Mouse (Mus musculus) forebrain, postnatal 0 days (tissue): ENCODE data around the gene Copz1. TPM values are rescaled to one million over a fixed set of nuclear protein-coding genes. Genes with fewer than 3 reads are reported as not detected.
"Not testable (repeated sequence)": the region's sequence is repeated elsewhere in the genome, so short reads cannot be mapped to it uniquely, and the experiment has no call there.

ENCODE experiments used
- ATAC-seq: fragments of 200-750 bp; cut with Nextera tagmentation; 2 replicates; pipeline ENCODE4 v1.8.0; 2017; ENCODE audit warnings: mild to moderate bottlenecking, moderate library complexity
- DNase-seq: peaks from one replicate; pipeline ENCODE4 v3.0.0-alpha.2; 2015
- H3K27ac ChIP-seq: fragments of 300-500 bp; sonication (generic); 2 replicates; pipeline ENCODE4 v1.5.1; 2014; ENCODE audit warnings: low read depth, mild to moderate bottlenecking, antibody characterized with exemption, low read length, moderate library complexity, mixed read lengths
- H3K27me3 ChIP-seq: fragments of 300-500 bp; sonication (generic); 2 replicates; pipeline ENCODE4 v1.6.1; 2014; ENCODE audit warnings: mild to moderate bottlenecking, low read length, mixed read lengths; ENCODE audit not compliant: insufficient read depth
- H3K36me3 ChIP-seq: fragments of 300-500 bp; sonication (generic); 2 replicates; pipeline ENCODE4 v1.6.1; 2014; ENCODE audit warnings: mild to moderate bottlenecking, moderate library complexity; ENCODE audit not compliant: insufficient read depth
- H3K4me1 ChIP-seq: fragments of 300-500 bp; sonication (generic); 2 replicates; pipeline ENCODE4 v1.6.1; 2014; ENCODE audit warnings: antibody characterized with exemption; ENCODE audit not compliant: insufficient read depth
- H3K4me2 ChIP-seq: fragments of 300-500 bp; sonication (generic); 2 replicates; pipeline ENCODE4 v1.6.1; 2014; ENCODE audit warnings: low read depth, mild to moderate bottlenecking, moderate library complexity
- H3K4me3 ChIP-seq: fragments of 300-500 bp; sonication (generic); 2 replicates; pipeline ENCODE4 v1.5.1; 2014; ENCODE audit warnings: low read depth, low read length, mixed read lengths
- H3K9ac ChIP-seq: fragments of 300-500 bp; sonication (generic); 2 replicates; pipeline ENCODE4 v1.6.1; 2014; ENCODE audit warnings: mild to moderate bottlenecking
- H3K9me3 ChIP-seq: fragments of 300-500 bp; sonication (generic); 2 replicates; pipeline ENCODE4 v1.6.1; 2016; ENCODE audit warnings: low read length
- CTCF ChIP-seq: sonication (generic); IDR thresholded peaks from 2 replicates; pipeline ENCODE4 v1.5.1; 2016; ENCODE audit warnings: antibody characterized with exemption, control low read depth, low read depth
- WGBS: fragments of 180-500 bp; shearing (Covaris S2); extraction: QIAGEN DNeasy Blood & Tissue Kit; methylation state at CpG from one replicate; pipeline ENCODE4 v1.1.7; 2014; 5-methylcytosine and 5-hydroxymethylcytosine counted together
- polyA plus RNA-seq: library from polyadenylated mRNA; unstranded; fragments of >200 nt; fragmentation: Nextera tagmentation; extraction: Ambion mirVana; gene quantifications from 2 replicates; pipeline ENCODE4 v1.2.1, GENCODE M21; 2015
- total RNA-seq: library from RNA; depleted of rRNA; stranded (reverse); fragments of >200 nt; gene quantifications from 2 replicates; pipeline ENCODE4 v1.2.3, GENCODE M21; 2014

The Copz1 gene
- total and polyA plus RNA-seq, 2 experiments from 2014 or later: 147 to 209 TPM

- DNase-seq (peak; percentile 95), ATAC-seq (peak; percentile 83)
- WGBS: 3% methylated on average over 26 of the region's 26 CpGs
- Histone ChIP-seq H3K4me2 (peak overlapping the region; percentile 61), H3K27ac (peak overlapping the region; percentile 93), H3K27me3 (no peaks in the 10 kb centered on the region), H3K9ac (peak overlapping the region; percentile 63), H3K4me1 (peaks cover 23% of the 10 kb centered on the region), H3K9me3 (no peaks in the 10 kb centered on the region), H3K4me3 (peak overlapping the region; percentile 47), H3K36me3 (peaks cover 28% of the 10 kb centered on the region)
- TF ChIP-seq CTCF: no peak
Observed at GRCm38 (mm10) chr15:103239130-103239684, 33.3 kb upstream of the Copz1 start.

DNA sequence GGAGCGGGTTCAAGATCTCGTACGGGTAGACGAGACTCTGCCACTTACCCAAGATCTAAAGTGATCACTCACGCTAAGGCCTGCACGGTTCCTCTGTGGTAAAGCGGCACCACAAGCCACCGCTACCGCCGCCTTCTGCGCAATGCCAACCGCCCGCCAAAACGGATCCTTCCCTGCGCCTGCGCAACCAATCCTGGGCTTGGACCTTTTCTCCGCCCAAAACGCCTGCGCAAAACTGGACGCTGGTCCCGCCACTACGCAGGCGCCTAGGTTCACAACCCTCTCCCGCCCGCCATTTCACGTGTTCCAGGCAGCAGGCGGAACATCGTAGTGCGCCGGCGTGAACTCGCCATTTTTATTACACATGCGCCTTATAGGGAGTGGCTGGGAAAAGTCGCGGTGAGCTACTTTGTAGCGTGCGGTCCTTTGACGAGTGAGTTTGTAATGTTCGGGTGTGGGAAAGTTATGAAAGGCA lies 32.8 kb upstream of the Copz1 start, which contains the start of gene Cbx5:
Gene Cbx5 (minus strand): TSS at position 132 of the 475 bp plus-strand sequence.
- DNase-seq (peak; percentile 99), ATAC-seq (peak; percentile 90)
- Histone ChIP-seq H3K27me3 (no peaks in the 10 kb centered on the region), H3K9ac (peak within 1 kb of the TSS; percentile 63), H3K4me1 (peaks cover 23% of the 10 kb centered on the region), H3K27ac (peak within 1 kb of the TSS; percentile 93), H3K4me2 (peak within 1 kb of the TSS; percentile 67), H3K36me3 (peaks cover 28% of the 10 kb centered on the region), H3K4me3 (peak within 1 kb of the TSS; percentile 47), H3K9me3 (no peaks in the 10 kb centered on the region)
- under 1% methylated on average over 39 of the region's 39 CpGs for WGBS
- no peak for TF ChIP-seq CTCF

DNA sequence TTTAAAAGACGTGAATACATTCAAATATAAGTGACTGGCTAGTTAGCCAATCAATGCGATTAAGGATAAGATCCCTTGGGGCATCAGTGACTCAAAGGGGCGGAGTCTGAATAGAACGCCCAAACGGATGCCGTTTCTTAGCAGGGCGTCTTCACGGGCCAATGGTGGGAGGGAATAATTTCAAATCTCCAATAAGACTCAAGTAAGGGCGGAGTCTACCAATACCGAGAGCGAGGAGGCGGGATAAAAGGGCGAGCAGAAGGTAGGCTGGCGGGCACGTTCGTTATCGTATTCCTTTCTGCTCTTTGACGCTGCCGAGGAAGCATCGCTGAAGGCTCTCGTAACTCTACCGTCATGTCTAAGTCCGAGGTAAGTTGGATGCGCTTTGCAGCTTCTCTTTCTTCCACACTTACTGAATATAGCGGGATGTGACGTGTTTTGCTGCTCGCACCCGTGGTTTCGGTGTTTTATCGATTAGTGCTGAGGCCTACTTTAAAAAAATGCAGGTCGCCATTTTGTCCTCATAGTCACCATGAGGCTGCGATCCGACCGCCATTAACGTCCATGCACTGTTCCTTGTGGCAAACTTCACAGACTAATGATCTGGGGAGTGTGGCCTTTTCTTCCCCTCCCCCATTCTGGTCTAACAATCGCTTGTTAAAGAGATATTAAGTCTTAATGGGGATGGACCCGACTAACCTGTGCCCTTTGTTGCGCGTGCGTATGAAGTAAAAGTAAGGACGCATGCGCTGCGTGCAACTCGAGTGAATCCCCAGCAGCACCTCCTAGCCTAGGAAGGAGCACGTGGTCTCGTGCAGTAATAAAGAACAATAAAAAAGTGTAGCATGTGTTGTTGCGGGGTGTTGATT lies 32.1 kb upstream of the Copz1 start, which contains the start of gene Hnrnpa1:
Gene Hnrnpa1 (plus strand): TSS at position 273 of the 869 bp plus-strand sequence.
- under 1% methylated on average over 47 of the region's 47 CpGs for WGBS
- peaks cover 30% of the 10 kb centered on the region for H3K36me3 ChIP-seq
- ATAC-seq (peak; percentile 92), DNase-seq (peak; percentile 98)
- H3K4me2 ChIP-seq: peak within 1 kb of the TSS; percentile 67
- H3K4me3 ChIP-seq: peak within 1 kb of the TSS; percentile 47
- no peak for TF ChIP-seq CTCF
- peak within 1 kb of the TSS; percentile 93 for H3K27ac ChIP-seq
- no peaks in the 10 kb centered on the region for H3K27me3 ChIP-seq
- H3K9ac ChIP-seq: peak within 1 kb of the TSS; percentile 63
- no peaks in the 10 kb centered on the region for H3K9me3 ChIP-seq
- peaks cover 23% of the 10 kb centered on the region for H3K4me1 ChIP-seq

DNA sequence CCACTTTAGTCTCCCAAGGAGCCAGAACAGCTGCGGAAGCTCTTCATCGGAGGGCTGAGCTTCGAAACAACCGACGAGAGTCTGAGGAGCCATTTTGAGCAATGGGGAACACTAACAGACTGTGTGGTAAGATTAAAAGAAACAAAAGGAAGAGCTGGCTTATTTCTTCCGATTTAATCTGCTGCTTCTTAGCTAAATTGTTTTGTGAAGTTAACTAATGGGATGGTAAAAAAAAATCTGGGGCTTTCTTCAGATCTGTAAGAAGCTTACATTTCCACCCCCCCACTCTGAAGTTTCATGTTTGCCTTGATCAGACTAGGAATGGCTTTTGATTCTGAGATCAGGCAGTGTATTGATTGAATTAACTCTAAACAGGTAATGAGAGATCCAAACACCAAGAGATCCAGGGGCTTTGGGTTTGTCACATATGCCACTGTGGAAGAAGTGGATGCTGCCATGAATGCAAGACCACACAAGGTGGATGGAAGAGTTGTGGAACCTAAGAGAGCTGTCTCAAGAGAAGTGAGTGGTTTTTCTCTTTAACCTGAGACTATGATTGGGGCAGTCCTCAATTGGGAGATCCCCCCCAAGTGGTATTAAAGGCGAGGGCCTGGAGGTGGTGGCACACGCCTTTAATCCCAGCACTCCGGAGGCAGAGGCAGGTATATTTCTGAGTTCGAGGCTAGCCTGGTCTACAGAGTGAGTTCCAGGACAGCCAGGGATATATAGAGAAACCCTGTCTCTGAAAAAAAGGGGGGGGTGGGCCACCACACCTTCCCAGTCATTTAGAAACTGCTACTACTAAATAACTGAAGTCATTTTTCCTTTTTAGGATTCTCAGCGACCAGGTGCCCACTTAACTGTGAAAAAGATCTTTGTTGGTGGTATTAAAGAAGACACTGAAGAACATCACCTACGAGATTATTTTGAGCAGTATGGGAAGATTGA lies 31.2 kb upstream of the Copz1 start:
- Histone ChIP-seq H3K36me3 (peaks cover 36% of the 10 kb centered on the region), H3K9ac (peak overlapping the region; percentile 63), H3K4me2 (peak overlapping the region; percentile 67), H3K4me3 (peak overlapping the region; percentile 47), H3K4me1 (peaks cover 23% of the 10 kb centered on the region), H3K27ac (peak overlapping the region; percentile 93)
- not testable (repeated sequence) for ATAC-seq, DNase-seq, H3K9me3 ChIP-seq, H3K27me3 ChIP-seq
- 7% methylated on average over 11 of the region's 12 CpGs for WGBS

DNA sequence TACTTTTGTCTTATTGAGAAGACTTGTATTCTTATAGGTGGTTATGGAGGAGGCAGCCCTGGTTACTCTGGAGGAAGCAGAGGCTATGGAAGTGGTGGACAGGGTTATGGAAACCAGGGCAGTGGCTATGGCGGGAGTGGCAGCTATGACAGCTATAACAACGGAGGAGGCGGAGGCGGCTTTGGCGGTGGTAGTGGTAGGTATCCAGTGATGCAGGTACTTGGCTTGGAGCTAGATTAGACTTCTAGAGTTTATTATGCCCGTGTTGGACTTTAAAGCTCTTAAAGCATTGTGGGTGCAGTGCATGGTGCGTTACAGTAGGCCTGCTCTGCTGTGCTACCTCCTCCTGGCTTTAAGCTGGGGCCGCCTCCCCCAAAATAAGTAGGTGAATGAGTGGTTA lies 29.6 kb upstream of the Copz1 start:
- ATAC-seq: no peak
- H3K9me3 ChIP-seq: no peaks in the 10 kb centered on the region
- DNase-seq: no peak
- no peaks in the 10 kb centered on the region for H3K27me3 ChIP-seq
- H3K4me3 ChIP-seq: peak overlapping the region; percentile 47; the same call in 1 of the 2 replicates
- H3K27ac ChIP-seq: no peak overlapping the region
- H3K4me2 ChIP-seq: peak overlapping the region; percentile 67
- peaks cover 23% of the 10 kb centered on the region for H3K4me1 ChIP-seq
- peak overlapping the region; percentile 63; the same call in 1 of the 2 replicates for H3K9ac ChIP-seq
- WGBS: 59% methylated on average over 8 of the region's 8 CpGs
- no peak for TF ChIP-seq CTCF
- peaks cover 52% of the 10 kb centered on the region for H3K36me3 ChIP-seq

- Histone ChIP-seq H3K4me2 (no peak overlapping the region), H3K27me3 (no peaks in the 10 kb centered on the region), H3K27ac (no peak overlapping the region), H3K9ac (no peak overlapping the region), H3K36me3 (peaks cover 67% of the 10 kb centered on the region), H3K9me3 (no peaks in the 10 kb centered on the region), H3K4me3 (no peak overlapping the region), H3K4me1 (peaks cover 14% of the 10 kb centered on the region)
- DNase-seq (no peak), ATAC-seq (no peak)
- 76% methylated on average over 6 of the region's 6 CpGs for WGBS
- no peak for TF ChIP-seq CTCF
Observed at GRCm38 (mm10) chr15:103245616-103246015, 26.9 kb upstream of the Copz1 start.
